Mouse (Mus musculus) intestine, embryonic 16.5 days (tissue): Measurements from ENCODE around the gene Gm20481. TPM values are rescaled to one million over a fixed set of nuclear protein-coding genes. Genes with fewer than 3 reads are reported as not detected.
"Not testable (repeated sequence)": the region's sequence is repeated elsewhere in the genome, so short reads cannot be mapped to it uniquely, and the experiment has no call there.

ENCODE experiments used
- ATAC-seq: fragments of 200-750 bp; cut with Nextera tagmentation; 2 replicates; pipeline ENCODE4 v1.8.0; 2017; ENCODE audit warnings: moderate TSS enrichment, moderate library complexity
- H3K27ac ChIP-seq: fragments of 300-500 bp; sonication (generic); 2 replicates; pipeline ENCODE4 v1.5.1; 2014; ENCODE audit warnings: mild to moderate bottlenecking, low read length
- H3K27me3 ChIP-seq: fragments of 300-500 bp; sonication (generic); replicated peaks from 2 replicates; pipeline ENCODE4 v1.6.1; 2014; ENCODE audit warnings: low read length, control low read depth, mixed read lengths; ENCODE audit not compliant: control insufficient read depth, insufficient read depth
- H3K36me3 ChIP-seq: fragments of 300-500 bp; sonication (generic); 2 replicates; pipeline ENCODE4 v1.6.1; 2014; ENCODE audit warnings: low read length, control low read depth; ENCODE audit not compliant: control insufficient read depth, insufficient read depth
- H3K4me1 ChIP-seq: fragments of 300-500 bp; sonication (generic); 2 replicates; pipeline ENCODE4 v1.6.1; 2014; ENCODE audit warnings: low read length, control low read depth, mixed read lengths; ENCODE audit not compliant: control insufficient read depth, insufficient read depth
- H3K4me2 ChIP-seq: fragments of 300-500 bp; sonication (generic); 2 replicates; pipeline ENCODE4 v1.6.1; 2014; ENCODE audit warnings: low read depth, low read length, control low read depth
- H3K4me3 ChIP-seq: fragments of 300-500 bp; sonication (generic); 2 replicates; pipeline ENCODE4 v1.5.1; 2014; ENCODE audit warnings: mild to moderate bottlenecking, low read length
- H3K9ac ChIP-seq: fragments of 300-500 bp; sonication (generic); 2 replicates; pipeline ENCODE4 v1.6.1; 2014; ENCODE audit warnings: low read depth, low read length
- H3K9me3 ChIP-seq: fragments of 300-500 bp; sonication (generic); 2 replicates; pipeline ENCODE4 v1.6.1; 2016; ENCODE audit warnings: low read length, control low read depth; ENCODE audit not compliant: control insufficient read depth
- WGBS: fragments of 180-500 bp; shearing (Covaris S2); extraction: QIAGEN DNeasy Blood & Tissue Kit; methylation state at CpG from one replicate; pipeline ENCODE4 v1.1.7; 2014; 5-methylcytosine and 5-hydroxymethylcytosine counted together
- polyA plus RNA-seq: library from polyadenylated mRNA; unstranded; fragments of >200 nt; fragmentation: Nextera tagmentation; extraction: Ambion mirVana; gene quantifications from 2 replicates; pipeline ENCODE4 v1.2.1, GENCODE M21; 2015

Gm20481 gene
- not detected in 2 replicates for polyA plus RNA-seq

DNA sequence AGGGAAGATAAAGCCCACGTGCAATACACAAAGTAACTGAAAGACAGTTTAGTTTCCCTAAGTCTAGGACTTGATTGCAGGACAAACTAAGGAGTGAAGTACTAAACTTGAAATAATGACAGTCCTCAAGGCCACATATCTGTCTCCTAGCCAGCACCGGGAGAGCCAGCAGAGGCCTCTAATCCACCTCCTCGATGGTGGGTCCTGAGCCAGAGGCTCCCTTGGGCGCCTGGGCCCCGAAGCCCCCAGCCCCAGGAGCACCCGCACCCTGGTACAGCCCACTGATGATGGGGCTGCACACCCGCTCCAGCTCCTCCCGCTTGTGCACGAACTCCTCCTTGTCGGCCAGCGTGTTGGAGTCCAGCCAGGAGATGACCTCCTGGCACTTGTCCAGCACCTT, at the start of gene Gm20481:
TSS of gene Gm20481 (plus strand) at position 91 of the 400 bp plus-strand sequence.
- H3K4me2 ChIP-seq, H3K4me3 ChIP-seq, H3K27ac ChIP-seq, H3K9ac ChIP-seq, H3K9me3 ChIP-seq, H3K4me1 ChIP-seq, H3K36me3 ChIP-seq, ATAC-seq: not testable (repeated sequence)
- peaks cover 17% of the 10 kb centered on the region for H3K27me3 ChIP-seq
- WGBS, result 55% methylated on average over 6 of the region's 11 CpGs

DNA sequence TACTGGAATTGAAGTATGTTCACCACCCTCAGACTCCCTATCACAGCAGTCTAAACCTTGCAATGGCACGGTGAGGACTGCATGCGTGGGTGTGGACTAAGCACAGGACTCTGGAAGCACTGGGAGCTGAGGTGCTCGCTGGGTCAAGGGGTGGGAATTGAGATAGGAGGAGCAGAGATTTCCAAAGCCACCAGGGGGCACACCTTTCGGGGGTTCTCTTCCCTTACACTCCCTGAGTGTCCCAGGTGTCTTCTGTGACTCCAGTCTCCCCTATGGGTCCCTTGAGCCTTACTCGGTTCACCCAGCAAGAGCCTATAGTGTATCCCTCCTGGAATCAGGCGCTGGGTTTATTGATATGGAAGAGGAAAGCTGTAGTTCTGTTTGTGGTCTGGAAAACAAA, 46.8 kb upstream of the Gm20481 start:
- no peak overlapping the region for H3K9ac ChIP-seq
- 0 out of 2 replicates have a peak, but pooled peaks have one; percentile 21 for ATAC-seq
- no peaks in the 10 kb centered on the region for H3K4me1 ChIP-seq
- no peak overlapping the region for H3K4me2 ChIP-seq
- H3K9me3 ChIP-seq, result no peaks in the 10 kb centered on the region
- H3K27ac ChIP-seq, result no peak overlapping the region
- 38% methylated on average over 6 of the region's 6 CpGs for WGBS
- H3K4me3 ChIP-seq, result no peak overlapping the region
- H3K36me3 ChIP-seq, result no peaks in the 10 kb centered on the region
- no peaks in the 10 kb centered on the region for H3K27me3 ChIP-seq

DNA sequence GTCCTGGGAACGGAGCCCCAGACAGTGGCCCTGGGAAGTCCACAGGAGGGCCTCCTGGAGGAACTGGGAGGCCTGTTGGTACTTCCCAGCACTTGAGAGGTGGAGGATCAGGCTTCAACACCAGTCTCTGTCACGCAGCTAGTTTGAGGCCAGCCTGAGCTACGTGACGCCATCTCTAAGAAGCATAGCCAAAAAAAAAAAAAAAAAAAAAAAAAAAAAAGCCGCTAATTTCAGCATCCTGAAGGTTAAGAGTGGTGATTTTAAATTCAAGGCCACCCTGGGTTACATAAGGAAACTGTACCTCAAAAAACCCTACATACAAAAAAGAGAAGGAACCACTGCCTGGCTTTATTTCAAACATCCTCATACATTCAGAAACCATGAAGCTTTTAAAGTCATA, 45.5 kb upstream of the Gm20481 start:
- no peak overlapping the region for H3K27ac ChIP-seq
- no peaks in the 10 kb centered on the region for H3K27me3 ChIP-seq
- no peak for ATAC-seq
- H3K9me3 ChIP-seq, result no peaks in the 10 kb centered on the region
- H3K4me1 ChIP-seq, result no peaks in the 10 kb centered on the region
- no peak overlapping the region for H3K4me2 ChIP-seq
- 73% methylated on average over 5 of the region's 5 CpGs for WGBS
- no peaks in the 10 kb centered on the region for H3K36me3 ChIP-seq
- H3K9ac ChIP-seq, result no peak overlapping the region
- H3K4me3 ChIP-seq, result no peak overlapping the region

DNA sequence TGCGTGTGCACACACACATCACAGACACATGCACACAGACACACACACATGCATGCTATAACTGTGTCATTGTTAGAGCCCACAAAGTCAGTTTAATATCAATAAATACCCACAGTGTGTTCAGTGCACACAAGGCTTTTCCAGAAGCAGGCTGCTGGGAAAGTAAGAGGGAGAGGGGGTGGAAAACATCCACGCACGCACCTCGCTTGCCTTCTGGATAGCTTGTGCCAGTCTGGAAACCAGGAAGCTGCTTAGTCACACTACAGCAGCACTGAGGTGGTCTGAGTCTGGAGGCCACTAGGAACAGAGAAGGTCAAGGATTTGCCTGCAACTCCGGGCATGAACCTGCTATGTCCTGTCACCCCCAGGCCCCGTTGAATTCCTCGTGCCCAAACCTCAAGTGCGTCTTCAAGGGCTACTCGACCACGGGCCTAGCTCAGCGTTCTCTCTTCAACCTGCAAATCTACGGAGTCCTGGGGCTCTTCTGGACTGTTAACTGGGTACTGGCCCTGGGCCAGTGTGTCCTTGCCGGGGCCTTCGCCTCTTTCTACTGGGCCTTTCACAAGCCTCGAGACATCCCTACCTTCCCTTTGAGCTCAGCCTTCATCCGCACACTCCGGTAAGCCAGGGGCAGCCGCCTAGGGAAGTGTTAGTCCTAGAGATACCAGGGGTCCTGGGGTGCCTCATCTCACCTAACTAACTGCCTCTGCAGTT, 42.2 kb upstream of the Gm20481 start:
- H3K9me3 ChIP-seq, result no peaks in the 10 kb centered on the region
- H3K27me3 ChIP-seq, result no peaks in the 10 kb centered on the region
- H3K4me2 ChIP-seq, result no peak overlapping the region
- no peak overlapping the region for H3K9ac ChIP-seq
- WGBS, result 84% methylated on average over 18 of the region's 18 CpGs
- H3K36me3 ChIP-seq, result no peaks in the 10 kb centered on the region; the same call in 1 of the 2 replicates
- no peak overlapping the region for H3K4me3 ChIP-seq
- H3K27ac ChIP-seq, result no peak overlapping the region
- no peak for ATAC-seq
- H3K4me1 ChIP-seq, result peaks cover 7% of the 10 kb centered on the region

DNA sequence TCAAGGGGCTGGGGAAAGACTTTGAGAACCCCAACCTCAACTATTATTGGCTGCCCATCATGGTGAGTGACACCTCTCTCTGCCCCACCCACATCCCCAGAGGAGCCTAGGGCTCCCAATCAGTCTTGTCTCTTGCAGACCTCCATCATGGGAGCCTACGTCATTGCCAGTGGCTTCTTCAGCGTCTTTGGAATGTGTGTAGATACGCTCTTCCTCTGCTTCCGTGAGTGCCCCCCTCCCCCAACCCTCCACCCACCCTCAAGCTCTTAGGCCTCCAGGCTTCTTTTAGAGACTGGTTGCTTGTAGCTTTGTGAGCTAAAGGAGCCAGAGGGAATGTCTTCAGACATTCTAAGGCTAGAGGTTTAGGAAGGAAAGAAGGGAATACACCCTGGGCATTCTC, 40.9 kb upstream of the Gm20481 start:
- H3K4me3 ChIP-seq, result no peak overlapping the region
- no peak for ATAC-seq
- H3K4me2 ChIP-seq, result no peak overlapping the region
- H3K27ac ChIP-seq, result no peak overlapping the region
- no peak overlapping the region for H3K9ac ChIP-seq
- no peaks in the 10 kb centered on the region for H3K27me3 ChIP-seq
- no peaks in the 10 kb centered on the region for H3K9me3 ChIP-seq
- H3K36me3 ChIP-seq, result peaks cover 5% of the 10 kb centered on the region; the same call in 1 of the 2 replicates
- 50% methylated on average over 4 of the region's 4 CpGs for WGBS
- peaks cover 12% of the 10 kb centered on the region for H3K4me1 ChIP-seq

DNA sequence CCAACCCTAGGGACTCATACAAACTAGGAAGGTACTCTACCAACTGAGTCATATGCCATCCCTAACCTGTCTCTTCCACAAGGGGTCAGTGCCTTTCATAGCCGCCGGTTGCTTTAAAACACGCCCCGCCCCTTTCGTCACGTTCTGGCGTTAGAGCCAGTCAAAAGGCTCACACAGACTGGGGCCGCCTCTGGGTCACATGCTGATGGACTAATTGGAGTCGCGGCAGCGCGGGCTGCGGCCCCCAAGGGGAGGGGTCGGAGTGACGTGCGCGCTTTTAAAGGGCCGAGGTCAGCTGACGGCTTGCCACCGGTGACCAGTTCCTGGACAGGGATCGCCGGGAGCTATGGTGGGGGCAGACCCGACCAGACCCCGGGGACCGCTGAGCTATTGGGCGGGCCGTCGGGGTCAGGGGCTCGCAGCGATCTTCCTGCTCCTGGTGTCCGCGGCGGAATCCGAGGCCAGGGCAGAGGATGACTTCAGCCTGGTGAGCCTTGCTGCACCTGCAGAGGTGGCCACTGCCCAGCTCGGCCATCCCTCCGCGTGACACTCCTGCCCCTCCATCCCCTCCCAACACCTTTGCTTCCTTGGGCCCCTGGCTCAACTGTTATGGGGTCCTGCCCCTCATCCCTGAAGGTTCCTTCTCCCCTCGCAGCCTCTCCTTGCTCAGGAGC, 38.5 kb upstream of the Gm20481 start, which contains the start of gene Neu1:
TSS of gene Neu1 (plus strand) at position 193 of the 674 bp plus-strand sequence.
- peak; percentile 97 for ATAC-seq
- Histone ChIP-seq H3K27me3 (no peaks in the 10 kb centered on the region), H3K9ac (peak within 1 kb of the TSS; percentile 89), H3K4me3 (peak within 1 kb of the TSS; percentile 83), H3K27ac (peak within 1 kb of the TSS; percentile 78), H3K9me3 (no peaks in the 10 kb centered on the region), H3K36me3 (peaks cover 13% of the 10 kb centered on the region), H3K4me2 (peak within 1 kb of the TSS; percentile 89), H3K4me1 (peaks cover 18% of the 10 kb centered on the region)
- 0% methylated on average over 38 of the region's 38 CpGs for WGBS

DNA sequence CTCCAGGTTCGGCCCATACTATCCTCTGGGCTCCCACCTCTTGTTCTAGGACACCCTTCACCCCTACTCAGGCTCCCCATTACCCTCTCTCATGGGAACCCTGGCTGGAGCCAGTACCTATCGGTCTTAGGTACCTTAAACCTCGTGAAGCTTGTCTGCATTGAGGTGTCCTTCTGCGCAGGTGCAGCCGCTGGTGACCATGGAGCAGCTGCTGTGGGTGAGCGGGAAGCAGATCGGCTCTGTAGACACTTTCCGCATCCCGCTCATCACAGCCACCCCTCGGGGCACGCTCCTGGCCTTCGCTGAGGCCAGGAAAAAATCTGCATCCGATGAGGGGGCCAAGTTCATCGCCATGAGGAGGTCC, 38.0 kb upstream of the Gm20481 start:
- peaks cover 18% of the 10 kb centered on the region for H3K4me1 ChIP-seq

DNA sequence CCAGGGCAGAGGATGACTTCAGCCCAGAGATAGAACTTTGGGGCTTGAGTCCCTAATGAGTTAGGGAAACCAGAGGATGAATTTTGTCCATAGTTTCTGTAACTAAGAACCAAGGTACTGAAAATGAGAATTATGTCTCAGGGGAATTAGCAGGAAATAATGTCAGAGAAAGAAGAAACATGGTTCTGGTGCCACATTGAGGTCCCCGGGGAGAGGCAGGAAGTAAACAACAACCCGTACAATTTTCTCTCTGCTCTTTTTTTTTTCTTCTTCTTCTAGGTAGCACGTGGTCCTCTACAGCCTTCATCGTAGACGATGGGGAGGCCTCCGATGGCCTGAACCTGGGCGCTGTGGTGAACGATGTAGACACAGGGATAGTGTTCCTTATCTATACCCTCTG, 37.4 kb upstream of the Gm20481 start:
- Histone ChIP-seq H3K27me3 (no peaks in the 10 kb centered on the region), H3K9me3 (no peaks in the 10 kb centered on the region), H3K36me3 (peaks cover 13% of the 10 kb centered on the region), H3K27ac (peak overlapping the region; percentile 78; the same call in 1 of the 2 replicates), H3K4me3 (peak overlapping the region; percentile 83), H3K9ac (peak overlapping the region; percentile 89), H3K4me2 (peak overlapping the region; percentile 89), H3K4me1 (peaks cover 18% of the 10 kb centered on the region)
- 61% methylated on average over 8 of the region's 8 CpGs for WGBS
- no peak for ATAC-seq

More for the DNA sequence above, 38.0 kb upstream of the Gm20481 start:
- Histone ChIP-seq H3K36me3 (peaks cover 13% of the 10 kb centered on the region), H3K27me3 (no peaks in the 10 kb centered on the region), H3K4me3 (peak overlapping the region; percentile 83), H3K9me3 (no peaks in the 10 kb centered on the region), H3K4me2 (peak overlapping the region; percentile 89), H3K9ac (peak overlapping the region; percentile 89), H3K27ac (peak overlapping the region; percentile 78)
- ATAC-seq, result peak; percentile 24
- 8% methylated on average over 14 of the region's 14 CpGs for WGBS

DNA sequence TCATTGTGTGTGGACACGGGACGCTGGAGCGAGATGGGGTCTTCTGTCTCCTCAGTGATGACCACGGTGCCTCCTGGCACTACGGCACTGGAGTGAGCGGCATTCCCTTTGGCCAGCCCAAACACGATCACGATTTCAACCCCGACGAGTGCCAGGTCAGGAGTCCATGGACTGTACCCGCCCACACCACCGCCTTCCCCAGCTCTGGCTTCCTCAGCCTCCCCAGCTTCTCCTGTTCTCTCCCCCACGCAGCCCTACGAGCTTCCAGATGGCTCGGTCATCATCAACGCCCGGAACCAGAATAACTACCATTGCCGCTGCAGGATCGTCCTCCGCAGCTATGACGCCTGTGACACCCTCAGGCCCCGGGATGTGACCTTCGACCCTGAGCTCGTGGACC, 35.7 kb upstream of the Gm20481 start:
- Histone ChIP-seq H3K9me3 (no peaks in the 10 kb centered on the region), H3K27me3 (no peaks in the 10 kb centered on the region), H3K4me3 (peak overlapping the region; percentile 15; the same call in 1 of the 2 replicates), H3K4me2 (peak overlapping the region; percentile 42), H3K36me3 (peaks cover 13% of the 10 kb centered on the region), H3K27ac (0 out of 2 replicates have a peak overlapping the region, but pooled peaks have one; percentile 33), H3K9ac (peak overlapping the region; percentile 53), H3K4me1 (peaks cover 18% of the 10 kb centered on the region)
- no peak for ATAC-seq
- 74% methylated on average over 24 of the region's 24 CpGs for WGBS
